Mouse (Mus musculus) lung, postnatal 0 days (tissue): Measurements from ENCODE around the gene Eml1.

Experiments used
- CTCF ChIP-seq: IDR thresholded peaks from 2 replicates; pipeline ENCODE4 v1.5.1; 2016; ENCODE audit warnings: antibody characterized with exemption, mild to moderate bottlenecking
- EP300 ChIP-seq: IDR thresholded peaks from 2 replicates; pipeline ENCODE4 v1.6.1; 2016; ENCODE audit warnings: antibody characterized with exemption, mild to moderate bottlenecking, control low read depth

GRCm38 (mm10) chr12:108386476-108387232 is 15.9 kb downstream of the Eml1 start:
- TF ChIP-seq EP300 (no peak), CTCF (no peak)
